Mouse (Mus musculus): ENCODE data around the gene Mxi1. TPM values are rescaled to one million over a fixed set of nuclear protein-coding genes. Genes with fewer than 3 reads are reported as not detected.
A peak's percentile ranks its signal among the peaks of the same experiment; 100 is the strongest.

Mxi1 gene
- polyA plus RNA-seq, 1 experiment from 2014 or later = 59.3 TPM

- Histone ChIP-seq H3K9ac (replicated peaks; ENCODE audit: low read length) (no peak overlapping the region), H3K4me3 (replicated peaks; ENCODE audit: low read depth, low read length) (no peak overlapping the region), H3K4me1 (ENCODE audit: control insufficient read depth, insufficient read depth, low read length) (no peaks in the 10 kb centered on the region), H3K9me3 (ENCODE audit: control insufficient read depth, low read length) (no peaks in the 10 kb centered on the region), H3K36me3 (ENCODE audit: control insufficient read depth, insufficient read depth, low read length) (no peaks in the 10 kb centered on the region), H3K27me3 (ENCODE audit: control insufficient read depth, insufficient read depth, low read length) (no peaks in the 10 kb centered on the region), H3K4me2 (ENCODE audit: low read length) (no peak overlapping the region), H3K27ac (replicated peaks; ENCODE audit: low read depth, low read length) (no peak overlapping the region)
- no peak for DNase-seq
- ATAC-seq (ENCODE audit: low FRiP score, low TSS enrichment) = no peak
- WGBS = 73% methylated on average over 23 of the region's 23 CpGs
These were observed 13.7 kb upstream of the Mxi1 start for GRCm38 (mm10) chr19:53296331-53297254.

GRCm38 (mm10) chr19:53299156-53299828 is 11.0 kb upstream of the Mxi1 start:
- Histone ChIP-seq H3K27ac (replicated peaks; ENCODE audit: low read depth, low read length) (no peak overlapping the region), H3K9ac (replicated peaks; ENCODE audit: low read length) (no peak overlapping the region)
- 57% methylated on average over 17 of the region's 17 CpGs for WGBS

GRCm38 (mm10) chr19:53299829-53300181 is 10.5 kb upstream of the Mxi1 start:
- Histone ChIP-seq H3K36me3 (ENCODE audit: control insufficient read depth, insufficient read depth, low read length) (no peaks in the 10 kb centered on the region), H3K4me1 (ENCODE audit: control insufficient read depth, insufficient read depth, low read length) (no peaks in the 10 kb centered on the region), H3K27me3 (ENCODE audit: control insufficient read depth, insufficient read depth, low read length) (no peaks in the 10 kb centered on the region), H3K9me3 (ENCODE audit: control insufficient read depth, low read length) (no peaks in the 10 kb centered on the region), H3K9ac (replicated peaks; ENCODE audit: low read length) (no peak overlapping the region), H3K4me2 (ENCODE audit: low read length) (no peak overlapping the region), H3K4me3 (replicated peaks; ENCODE audit: low read depth, low read length) (no peak overlapping the region), H3K27ac (replicated peaks; ENCODE audit: low read depth, low read length) (no peak overlapping the region)
- WGBS = 92% methylated on average over 4 of the region's 4 CpGs
- no peak for DNase-seq
- no peak for ATAC-seq (ENCODE audit: low FRiP score, low TSS enrichment)

More at GRCm38 (mm10) chr19:53299156-53299828, 11.0 kb upstream of the Mxi1 start:
- Histone ChIP-seq H3K36me3 (ENCODE audit: control insufficient read depth, insufficient read depth, low read length) (no peaks in the 10 kb centered on the region), H3K4me1 (ENCODE audit: control insufficient read depth, insufficient read depth, low read length) (no peaks in the 10 kb centered on the region), H3K9me3 (ENCODE audit: control insufficient read depth, low read length) (no peaks in the 10 kb centered on the region), H3K4me2 (ENCODE audit: low read length) (no peak overlapping the region), H3K27me3 (ENCODE audit: control insufficient read depth, insufficient read depth, low read length) (no peaks in the 10 kb centered on the region), H3K4me3 (replicated peaks; ENCODE audit: low read depth, low read length) (no peak overlapping the region)
- ATAC-seq (ENCODE audit: low FRiP score, low TSS enrichment) (no peak), DNase-seq (no peak)

- H3K9ac ChIP-seq (replicated peaks; ENCODE audit: low read length) = no peak overlapping the region
- no peaks in the 10 kb centered on the region for H3K9me3 ChIP-seq (ENCODE audit: control insufficient read depth, low read length)
- ATAC-seq (ENCODE audit: low FRiP score, low TSS enrichment) (no peak), DNase-seq (no peak)
- no peaks in the 10 kb centered on the region for H3K27me3 ChIP-seq (ENCODE audit: control insufficient read depth, insufficient read depth, low read length)
- no peaks in the 10 kb centered on the region for H3K36me3 ChIP-seq (ENCODE audit: control insufficient read depth, insufficient read depth, low read length)
- H3K27ac ChIP-seq (replicated peaks; ENCODE audit: low read depth, low read length) = no peak overlapping the region
- H3K4me2 ChIP-seq (ENCODE audit: low read length) = no peak overlapping the region
- peaks cover 3% of the 10 kb centered on the region; the same call in 1 of the 2 replicates for H3K4me1 ChIP-seq (ENCODE audit: control insufficient read depth, insufficient read depth, low read length)
- H3K4me3 ChIP-seq (replicated peaks; ENCODE audit: low read depth, low read length) = no peak overlapping the region
- WGBS = 91% methylated on average over 7 of the region's 7 CpGs
These were observed 6.9 kb upstream of the Mxi1 start for GRCm38 (mm10) chr19:53303382-53303781.

DNA sequence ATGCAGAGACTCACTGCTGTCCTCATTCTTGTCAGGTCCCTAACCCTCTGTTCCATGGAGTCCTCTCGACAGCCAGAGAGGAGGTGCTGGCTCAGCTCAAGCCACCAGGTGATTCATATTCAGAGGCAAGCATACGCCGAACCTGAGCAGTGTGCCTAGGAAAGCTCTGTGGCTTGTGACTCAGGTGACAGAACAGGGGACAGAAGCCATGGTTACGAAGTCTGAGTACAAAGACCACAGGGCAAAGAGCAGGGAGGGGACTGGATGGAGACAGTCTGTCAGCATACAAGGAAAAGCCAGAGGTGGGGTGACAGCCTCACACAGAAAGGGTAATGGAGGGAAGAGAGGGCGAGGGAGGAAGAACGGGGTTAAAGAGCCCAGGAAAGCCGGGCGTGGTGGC is 4.7 kb upstream of the Mxi1 start:
- H3K27me3 ChIP-seq (ENCODE audit: control insufficient read depth, insufficient read depth, low read length) = no peaks in the 10 kb centered on the region
- H3K9me3 ChIP-seq (ENCODE audit: control insufficient read depth, low read length) = no peaks in the 10 kb centered on the region
- 86% methylated on average over 8 of the region's 8 CpGs for WGBS
- DNase-seq = no peak
- no peak for ATAC-seq (ENCODE audit: low FRiP score, low TSS enrichment)
- H3K9ac ChIP-seq (replicated peaks; ENCODE audit: low read length) = no peak overlapping the region
- H3K4me1 ChIP-seq (ENCODE audit: control insufficient read depth, insufficient read depth, low read length) = peaks cover 3% of the 10 kb centered on the region; the same call in 1 of the 2 replicates
- H3K36me3 ChIP-seq (ENCODE audit: control insufficient read depth, insufficient read depth, low read length) = no peaks in the 10 kb centered on the region
- no peak overlapping the region for H3K4me3 ChIP-seq (replicated peaks; ENCODE audit: low read depth, low read length)
- H3K4me2 ChIP-seq (ENCODE audit: low read length) = no peak overlapping the region
- H3K27ac ChIP-seq (replicated peaks; ENCODE audit: low read depth, low read length) = no peak overlapping the region; the same call in 1 of the 2 replicates

- WGBS = 9% methylated on average over 11 of the region's 11 CpGs
- no peaks in the 10 kb centered on the region for H3K27me3 ChIP-seq (ENCODE audit: control insufficient read depth, insufficient read depth, low read length)
- H3K4me3 ChIP-seq (replicated peaks; ENCODE audit: low read depth, low read length) = no peak overlapping the region
- H3K9ac ChIP-seq (replicated peaks; ENCODE audit: low read length) = no peak overlapping the region
- H3K9me3 ChIP-seq (ENCODE audit: control insufficient read depth, low read length) = no peaks in the 10 kb centered on the region
- H3K27ac ChIP-seq (replicated peaks; ENCODE audit: low read depth, low read length) = no peak overlapping the region
- peaks cover 3% of the 10 kb centered on the region; the same call in 1 of the 2 replicates for H3K4me1 ChIP-seq (ENCODE audit: control insufficient read depth, insufficient read depth, low read length)
- peak overlapping the region; percentile 5 for H3K4me2 ChIP-seq (ENCODE audit: low read length)
- no peaks in the 10 kb centered on the region for H3K36me3 ChIP-seq (ENCODE audit: control insufficient read depth, insufficient read depth, low read length)
- ATAC-seq (ENCODE audit: low FRiP score, low TSS enrichment) (no peak), DNase-seq (peak; percentile 34)
These were observed 3.6 kb upstream of the Mxi1 start for GRCm38 (mm10) chr19:53306706-53307105.

DNA sequence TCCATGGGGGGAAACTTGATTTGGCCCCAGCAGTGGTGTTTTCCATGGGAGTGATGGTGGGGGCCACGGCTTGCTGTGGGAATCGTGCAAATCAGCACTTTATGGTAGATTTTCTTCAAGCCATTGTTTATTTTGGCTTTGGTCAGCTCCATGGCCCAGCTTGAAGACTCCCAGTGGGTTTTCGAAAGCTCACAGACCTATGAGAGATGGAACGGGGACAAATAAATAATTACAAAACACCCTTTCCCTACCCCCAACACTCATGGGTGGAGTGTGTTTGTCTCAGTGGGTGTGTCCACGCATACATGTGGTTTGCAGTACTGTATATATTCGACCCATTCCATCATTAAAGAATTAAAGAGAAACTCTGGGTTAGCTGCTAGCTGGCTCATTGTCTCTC is 3.1 kb upstream of the Mxi1 start:
- H3K27me3 ChIP-seq (ENCODE audit: control insufficient read depth, insufficient read depth, low read length) = no peaks in the 10 kb centered on the region
- WGBS = 28% methylated on average over 6 of the region's 6 CpGs
- ATAC-seq (ENCODE audit: low FRiP score, low TSS enrichment) = no peak
- H3K9me3 ChIP-seq (ENCODE audit: control insufficient read depth, low read length) = no peaks in the 10 kb centered on the region
- no peak for DNase-seq
- no peak overlapping the region for H3K4me3 ChIP-seq (replicated peaks; ENCODE audit: low read depth, low read length)
- H3K9ac ChIP-seq (replicated peaks; ENCODE audit: low read length) = no peak overlapping the region
- peak overlapping the region; percentile 5 for H3K4me2 ChIP-seq (ENCODE audit: low read length)
- H3K27ac ChIP-seq (replicated peaks; ENCODE audit: low read depth, low read length) = no peak overlapping the region
- H3K4me1 ChIP-seq (ENCODE audit: control insufficient read depth, insufficient read depth, low read length) = peaks cover 3% of the 10 kb centered on the region; the same call in 1 of the 2 replicates
- no peaks in the 10 kb centered on the region for H3K36me3 ChIP-seq (ENCODE audit: control insufficient read depth, insufficient read depth, low read length)

DNA sequence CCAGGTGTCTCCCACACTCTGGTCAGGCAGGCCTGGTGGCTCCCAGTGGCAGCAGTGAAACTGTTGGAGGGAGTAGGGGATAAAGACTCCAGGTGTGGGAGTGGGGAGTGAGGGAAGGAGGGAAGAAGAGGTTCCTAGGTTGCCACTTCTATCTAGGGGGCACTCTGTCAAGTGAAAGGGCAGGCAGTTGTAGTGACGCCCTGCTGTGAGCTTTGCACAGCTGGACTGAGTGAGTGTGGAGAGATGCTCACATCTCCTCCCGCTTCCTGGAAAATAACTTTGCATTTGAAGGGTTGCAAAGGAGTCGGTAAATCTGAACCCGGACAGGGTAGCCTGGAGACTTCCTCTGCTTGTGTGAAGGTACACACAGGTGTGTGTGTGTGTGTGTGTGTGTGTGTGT is 687 bp upstream of the Mxi1 start:
- Histone ChIP-seq H3K4me3 (replicated peaks; ENCODE audit: low read depth, low read length) (no peak overlapping the region), H3K27me3 (ENCODE audit: control insufficient read depth, insufficient read depth, low read length) (no peaks in the 10 kb centered on the region), H3K4me1 (ENCODE audit: control insufficient read depth, insufficient read depth, low read length) (peaks cover 7% of the 10 kb centered on the region), H3K4me2 (ENCODE audit: low read length) (peak overlapping the region; percentile 87), H3K9ac (replicated peaks; ENCODE audit: low read length) (no peak overlapping the region), H3K27ac (replicated peaks; ENCODE audit: low read depth, low read length) (no peak overlapping the region), H3K9me3 (ENCODE audit: control insufficient read depth, low read length) (no peaks in the 10 kb centered on the region), H3K36me3 (ENCODE audit: control insufficient read depth, insufficient read depth, low read length) (no peaks in the 10 kb centered on the region)
- 16% methylated on average over 4 of the region's 4 CpGs for WGBS
- no peak for DNase-seq
- no peak for ATAC-seq (ENCODE audit: low FRiP score, low TSS enrichment)
